Mouse (Mus musculus): ENCODE measurements around the gene Krt84.

- TF ChIP-seq CTCF (conservative IDR thresholded peaks at IDR 0.05; ENCODE audit: low read length) (no peak), NANOG (IDR thresholded peaks at IDR 0.05; ENCODE audit: borderline replicate concordance, low read length) (no peak)
Measured at GRCm38 (mm10) chr15:101493713-101494112, 38.9 kb downstream of the Krt84 start.

Measured in E14TG2a.4 (cell line).